ENCODE assay signal across 11 mouse cellular contexts in the genomic region with DNA sequence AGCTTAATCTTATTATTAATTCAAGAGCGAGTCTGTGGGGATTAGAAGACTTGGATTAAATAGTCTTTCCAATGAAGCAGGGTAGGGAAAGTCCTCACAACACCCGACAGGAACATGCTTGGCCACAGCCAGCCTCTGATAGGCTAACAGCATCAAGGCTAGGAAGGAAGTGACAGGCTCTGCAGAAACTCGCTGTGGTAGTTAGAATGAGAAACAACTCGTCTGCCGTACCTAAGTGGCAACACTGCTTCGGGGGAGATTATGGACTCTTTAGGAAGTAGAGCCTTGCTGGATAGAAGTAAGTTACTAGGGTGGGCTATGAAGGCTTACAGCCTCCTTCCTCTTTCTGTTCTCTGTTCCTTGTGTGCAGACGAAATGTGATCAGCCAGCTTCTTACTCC. TPM values are rescaled to one million over a fixed set of nuclear protein-coding genes. Genes with fewer than 3 reads are reported as not detected.
A peak's percentile ranks its signal among the peaks of the same experiment; 100 is the strongest.
DNase-seq lines count a peak whose midpoint lies in the region; ATAC-seq and TF ChIP-seq lines count a peak whose summit lies in the region.
"Had no signal": no experiment of that assay in that cellular context is flagged by ENCODE, and none has a peak within 500 bp of the region (broad histone marks: within the 10 kb centered on the region; RNA-seq: fewer than 3 reads in every experiment).

No protein-coding gene starts in this region.

- peak in 1 of 2 experiments; percentile 19 for DNase-seq in spleen, adult 2 months (ENCODE audit: low read depth in 1 of 2, low spot score in 2 of 2)
- DNase-seq in spleen, adult 18-20 months, result no peak
- DNase-seq in induced T-regulatory cell, adult 2 months (ENCODE audit: low read depth), result peak; percentile 80
- no peak for DNase-seq in kidney, postnatal 14 days

- no peak for TF ChIP-seq CTCF in spleen, adult 2 months (IDR thresholded peaks at IDR 0.05; ENCODE audit: extremely low read depth, insufficient read depth, insufficient read length, insufficient replicate concordance)

- no peaks in the 10 kb centered on the region for H3K36me3 ChIP-seq in spleen, adult 2 months (ENCODE audit: control insufficient read depth, insufficient read depth, low read length)
- H3K36me3 ChIP-seq in hindbrain, embryonic 16.5 days (ENCODE audit: control insufficient read depth, insufficient read depth, low read length), result no peaks in the 10 kb centered on the region
- no peaks in the 10 kb centered on the region for H3K36me3 ChIP-seq in kidney, embryonic 16.5 days (ENCODE audit: insufficient read depth, low read length)
- H3K36me3 ChIP-seq: limb, embryonic 10.5 days; neural tube, embryonic 12.5 days had no signal

- 8% methylated on average over 7 of the region's 7 CpGs for WGBS in spleen, adult 2 months
- 62% methylated on average over 7 of the region's 7 CpGs for WGBS in hindbrain, embryonic 16.5 days
- WGBS in kidney, embryonic 16.5 days, result 64% methylated on average over 7 of the region's 7 CpGs

- peaks cover 5% of the 10 kb centered on the region; the same call in 1 of the 2 replicates for H3K4me1 ChIP-seq in spleen, adult 2 months (ENCODE audit: control insufficient read depth, insufficient read depth, insufficient read length)
- no peaks in the 10 kb centered on the region; the same call in 1 of the 2 replicates for H3K4me1 ChIP-seq in hindbrain, embryonic 16.5 days (ENCODE audit: control insufficient read depth, insufficient read depth, low read depth, low read length)
- H3K4me1 ChIP-seq in kidney, embryonic 16.5 days (ENCODE audit: insufficient read depth, low read length), result 0 out of 2 replicates have a peak, but pooled peaks cover under 1% of the 10 kb centered on the region

- H3K27me3 ChIP-seq in spleen, adult 2 months (ENCODE audit: control insufficient read depth, insufficient read depth, low read length), result no peaks in the 10 kb centered on the region
- no peaks in the 10 kb centered on the region for H3K27me3 ChIP-seq in hindbrain, embryonic 16.5 days (replicated peaks; ENCODE audit: control insufficient read depth, insufficient read depth, low read length)
- H3K27me3 ChIP-seq in kidney, embryonic 16.5 days (ENCODE audit: insufficient read depth, low read length), result no peaks in the 10 kb centered on the region
- H3K27me3 ChIP-seq: neural tube, embryonic 12.5 days had no signal

- no peak overlapping the region for H3K4me2 ChIP-seq in hindbrain, embryonic 16.5 days (ENCODE audit: low read length)
- no peak overlapping the region for H3K4me2 ChIP-seq in kidney, embryonic 16.5 days (replicated peaks; ENCODE audit: low read depth, low read length)
- H3K4me2 ChIP-seq: neural tube, embryonic 12.5 days had no signal

- H3K27ac ChIP-seq in spleen, adult 2 months (ENCODE audit: insufficient read depth, low read length), result peak overlapping the region; percentile 9; the same call in 1 of the 2 replicates
- no peak overlapping the region for H3K27ac ChIP-seq in hindbrain, embryonic 16.5 days (ENCODE audit: low read depth, low read length)
- no peak overlapping the region for H3K27ac ChIP-seq in kidney, embryonic 16.5 days (ENCODE audit: low read length)
- H3K27ac ChIP-seq: limb, embryonic 10.5 days; neural tube, embryonic 12.5 days; stomach, postnatal 0 days had no signal

- H3K9me3 ChIP-seq in hindbrain, embryonic 16.5 days (ENCODE audit: control insufficient read depth, low read length), result no peaks in the 10 kb centered on the region
- H3K9me3 ChIP-seq in kidney, embryonic 16.5 days (ENCODE audit: low read length), result no peaks in the 10 kb centered on the region
- H3K9me3 ChIP-seq: limb, embryonic 10.5 days; neural tube, embryonic 12.5 days had no signal

- TF ChIP-seq POLR2A in spleen, adult 2 months (IDR thresholded peaks at IDR 0.05; ENCODE audit: low read depth, low read length), result no peak

- ATAC-seq in megakaryocyte-erythroid progenitor cell, adult 5-6 weeks (replicated peaks; ENCODE audit: low FRiP score, low TSS enrichment, poor library complexity, severe bottlenecking), result peak; percentile 77
- ATAC-seq in hindbrain, embryonic 16.5 days, result no peak
- no peak for ATAC-seq in kidney, embryonic 16.5 days (ENCODE audit: low FRiP score, low TSS enrichment)
- ATAC-seq: intestine, postnatal 0 days had no signal

- peak overlapping the region; percentile 21 for H3K4me3 ChIP-seq in spleen, adult 2 months (ENCODE audit: extremely low read depth, insufficient read depth, insufficient read length)
- H3K4me3 ChIP-seq in hindbrain, embryonic 16.5 days (ENCODE audit: low read length), result no peak overlapping the region
- no peak overlapping the region for H3K4me3 ChIP-seq in kidney, embryonic 16.5 days (ENCODE audit: low read length)
- H3K4me3 ChIP-seq: limb, embryonic 10.5 days; neural tube, embryonic 12.5 days had no signal

- H3K9ac ChIP-seq in hindbrain, embryonic 16.5 days (ENCODE audit: low read depth, low read length), result no peak overlapping the region
- H3K9ac ChIP-seq in kidney, embryonic 16.5 days (replicated peaks; ENCODE audit: low read length), result no peak overlapping the region
- H3K9ac ChIP-seq: neural tube, embryonic 12.5 days had no signal

RNA-seq across cellular contexts. Expression of a gene that starts 11.1 kb away (rescaled TPM):
- polyA plus RNA-seq in spleen, adult 2 months (2012; rRNA removed), result 3.9 and 4.6 TPM in 2 replicates
- total RNA-seq in megakaryocyte-erythroid progenitor cell, adult 5-6 weeks (2014; fragmentation: Nextera tagmentation), result 2.7 and 5.9 TPM in 2 replicates
- 8.6 and 10.5 TPM in 2 replicates for total RNA-seq in megakaryocyte-erythroid progenitor cell, adult 5-6 weeks (2017)
- polyA plus RNA-seq in hindbrain, embryonic 16.5 days (2015; fragmentation: Nextera tagmentation; extraction: Ambion mirVana), result 5.7 and 6.4 TPM in 2 replicates
- 17.6 and 18.5 TPM in 2 replicates for polyA plus RNA-seq in kidney, embryonic 16.5 days (2015; fragmentation: Nextera tagmentation; extraction: Ambion mirVana)

RNA-seq across cellular contexts. Expression of a gene that starts 11.1 kb away (rescaled TPM):
- polyA plus RNA-seq in spleen, adult 2 months (2012; rRNA removed), result 0.93 and 1.7 TPM in 2 replicates
- 5.7 and 21.7 TPM in 2 replicates for total RNA-seq in megakaryocyte-erythroid progenitor cell, adult 5-6 weeks (2014; fragmentation: Nextera tagmentation)
- total RNA-seq in megakaryocyte-erythroid progenitor cell, adult 5-6 weeks (2017), result 0.94 and 1.4 TPM in 2 replicates
- 1.8 and 1.9 TPM in 2 replicates for polyA plus RNA-seq in hindbrain, embryonic 16.5 days (2015; fragmentation: Nextera tagmentation; extraction: Ambion mirVana)
- polyA plus RNA-seq in kidney, embryonic 16.5 days (2015; fragmentation: Nextera tagmentation; extraction: Ambion mirVana), result 1.7 and 2.1 TPM in 2 replicates

RNA-seq across cellular contexts. Expression of a gene that starts 37.0 kb away (rescaled TPM):
- 0.25 and 0.39 TPM in 2 replicates for polyA plus RNA-seq in spleen, adult 2 months (2012; rRNA removed)
- not detected in 2 replicates for total RNA-seq in megakaryocyte-erythroid progenitor cell, adult 5-6 weeks (2014; fragmentation: Nextera tagmentation)
- not detected in 2 replicates for total RNA-seq in megakaryocyte-erythroid progenitor cell, adult 5-6 weeks (2017)
- polyA plus RNA-seq in hindbrain, embryonic 16.5 days (2015; fragmentation: Nextera tagmentation; extraction: Ambion mirVana), result 13.8 and 15.4 TPM in 2 replicates
- 1.6 and 1.8 TPM in 2 replicates for polyA plus RNA-seq in kidney, embryonic 16.5 days (2015; fragmentation: Nextera tagmentation; extraction: Ambion mirVana)
